Mouse (Mus musculus) adrenal gland, postnatal 10 days (tissue): ENCODE measurements around the gene Cdh4. TPM values are rescaled to one million over a fixed set of nuclear protein-coding genes. Genes with fewer than 3 reads are reported as not detected.

ENCODE experiments used
- DNase-seq: peaks from one replicate; pipeline ENCODE4 v3.0.0; 2021; ENCODE audit warnings: mixed read lengths
- total RNA-seq, 2 experiments: library from RNA; stranded (reverse); gene quantifications; 2 replicates each; pipeline ENCODE4 v1.2.3; 2021

Cdh4 gene
- total RNA-seq, 2 experiments from 2014 or later = 2.8 to 5.2 TPM

DNA sequence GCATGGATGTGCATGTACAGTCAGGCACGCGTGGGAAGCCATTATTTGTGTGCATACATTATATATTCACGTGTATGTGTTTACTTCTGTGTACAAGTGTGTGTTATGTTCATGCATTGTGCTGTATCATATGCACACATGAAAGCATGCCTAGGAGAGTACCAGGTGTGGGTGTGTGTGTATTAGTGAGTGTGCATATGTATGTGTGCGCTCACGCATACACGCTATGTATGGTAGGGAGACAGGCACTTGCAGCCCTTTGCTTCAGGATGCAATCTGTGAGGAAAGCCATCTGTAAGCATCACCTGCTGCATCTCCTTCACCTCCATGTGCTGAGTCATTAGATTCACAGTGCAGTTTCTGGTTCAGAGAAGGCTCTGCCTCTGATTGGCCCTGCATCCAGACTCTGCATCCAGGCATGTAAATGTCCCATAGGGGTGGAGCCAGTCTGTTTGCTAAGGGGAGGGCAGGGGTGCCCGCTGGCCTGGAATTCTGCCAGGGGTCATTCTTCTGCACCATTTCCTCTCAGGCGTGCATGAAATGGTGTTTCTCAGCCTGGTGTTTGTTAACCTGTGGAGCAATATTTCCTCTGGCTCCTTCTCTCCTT, 25.7 kb downstream of the Cdh4 start:
- DNase-seq = no peak

DNA sequence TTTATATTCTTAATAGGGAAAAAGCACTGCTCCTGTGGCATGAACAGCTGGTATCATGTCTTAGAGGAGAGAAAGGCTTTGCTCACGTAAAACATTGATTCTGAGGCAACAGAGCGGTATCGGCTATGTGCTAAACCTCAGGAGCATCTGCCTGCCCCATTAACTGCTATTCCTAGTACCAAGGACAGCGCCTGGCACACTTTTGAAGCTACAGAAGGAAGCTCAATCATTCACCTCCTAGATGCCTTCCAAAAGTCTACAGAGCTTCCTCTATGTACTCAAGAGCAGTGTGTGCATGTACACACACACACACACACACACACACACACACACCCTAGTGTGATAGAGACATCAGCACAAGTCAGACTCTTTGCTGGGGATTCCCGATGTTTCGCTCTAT, 34.4 kb downstream of the Cdh4 start:
- peak; percentile 9 for DNase-seq

DNA sequence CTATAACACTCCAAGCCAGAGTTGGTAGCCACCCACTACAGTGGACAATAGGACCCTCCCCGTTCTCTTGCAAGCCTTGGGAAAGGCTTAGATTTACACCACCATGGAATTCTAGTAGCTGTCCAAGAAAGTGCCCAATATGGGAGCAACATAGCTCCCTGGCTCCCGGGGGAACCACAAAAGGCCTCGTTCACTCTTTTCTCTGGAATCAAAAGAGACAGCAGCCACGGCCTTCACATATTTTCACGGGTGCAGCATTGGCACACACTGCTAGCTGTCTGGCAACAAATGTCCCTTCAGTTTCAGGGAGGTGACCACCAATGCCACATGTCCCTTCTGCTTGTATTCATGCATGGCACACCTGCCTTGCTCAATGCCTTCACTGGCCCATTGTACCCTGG, 38.6 kb downstream of the Cdh4 start:
- DNase-seq = no peak

DNA sequence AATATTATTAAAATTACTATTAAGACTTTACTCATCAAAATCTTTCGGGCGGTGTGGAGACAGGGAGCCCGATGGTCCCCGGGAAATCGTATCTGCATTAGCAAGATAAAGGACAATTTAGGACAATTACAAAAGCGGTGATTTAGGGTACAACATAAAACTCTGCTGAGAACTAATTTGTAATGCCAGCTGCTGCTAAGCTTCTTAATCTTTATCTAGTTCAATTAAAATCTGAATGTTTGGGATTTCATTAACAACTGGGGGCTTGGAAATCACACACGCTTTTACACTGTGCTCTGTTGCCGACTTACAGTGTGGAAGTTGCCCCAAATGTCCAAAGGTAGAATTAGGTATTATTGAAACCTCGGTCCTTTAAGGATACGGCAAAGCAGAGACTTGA, 39.1 kb downstream of the Cdh4 start:
- DNase-seq = no peak

DNA sequence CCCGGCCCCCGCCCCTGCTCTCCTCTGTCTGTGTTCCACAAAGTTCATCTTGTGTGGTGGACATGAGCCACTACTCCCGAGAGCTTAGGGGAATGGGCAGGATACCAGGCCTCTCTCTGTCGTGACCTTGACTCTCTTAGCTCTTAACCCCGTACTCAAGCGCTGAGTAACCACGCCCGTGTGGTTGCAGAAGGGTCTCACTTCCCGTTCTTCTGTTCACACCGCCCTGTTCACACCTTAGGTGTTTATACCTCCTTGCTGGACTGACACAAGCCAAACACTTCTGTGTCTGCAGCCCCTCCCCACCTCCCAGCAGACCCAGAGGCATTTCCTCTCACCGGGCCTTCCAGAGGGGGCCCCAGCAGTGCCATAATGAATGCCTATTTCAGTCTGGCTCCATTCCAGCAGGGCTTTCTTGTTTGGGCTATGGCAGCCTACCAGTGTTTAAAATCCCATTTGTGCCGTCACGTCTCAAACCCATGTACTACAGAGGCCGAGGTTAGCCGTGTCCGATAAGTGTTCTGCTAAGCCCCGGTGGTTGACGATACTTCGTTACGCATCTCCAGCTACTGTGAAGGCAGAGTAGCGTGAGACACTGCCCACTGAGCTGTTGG, 46.4 kb downstream of the Cdh4 start:
- DNase-seq = no peak

DNA sequence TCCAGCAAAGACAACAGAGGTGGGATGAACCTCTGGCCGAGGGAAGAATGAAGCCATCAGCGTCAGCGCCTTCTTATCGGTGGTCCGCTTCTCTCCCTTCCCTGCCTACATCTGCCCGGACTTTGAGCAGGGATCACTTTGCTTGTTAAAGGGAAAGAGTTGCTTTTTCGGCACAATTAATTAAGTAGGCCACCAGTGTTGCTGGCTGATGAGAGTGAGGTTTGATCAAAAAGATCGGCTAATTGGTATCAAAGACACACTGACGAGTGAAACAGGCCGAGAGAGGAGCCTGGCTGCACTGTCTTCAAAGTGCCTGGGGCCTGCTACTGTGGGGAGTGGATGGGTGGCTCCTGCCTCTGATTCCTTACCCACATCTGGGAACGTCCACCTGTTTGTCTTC, 49.7 kb downstream of the Cdh4 start:
- DNase-seq = no peak

DNA sequence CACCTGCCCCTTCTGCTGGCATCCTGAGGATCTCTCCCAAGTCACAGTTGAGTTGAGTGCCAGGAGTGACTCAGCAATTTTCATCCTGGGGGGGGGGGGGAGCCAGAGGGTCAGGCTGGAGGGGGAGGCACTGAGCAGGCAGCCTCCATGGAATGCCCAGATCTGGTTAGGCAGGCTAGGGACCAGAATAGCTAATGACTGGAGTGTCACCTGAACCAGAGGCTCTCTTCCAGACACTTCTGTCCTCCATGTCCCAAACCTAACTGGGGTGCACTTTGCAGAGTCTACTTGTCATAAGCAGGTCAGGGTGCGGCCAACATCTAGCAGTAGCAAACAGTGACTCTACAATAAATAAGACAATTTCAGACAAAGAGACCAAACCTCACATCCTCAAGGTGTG, 52.0 kb downstream of the Cdh4 start:
- DNase-seq = no peak

DNA sequence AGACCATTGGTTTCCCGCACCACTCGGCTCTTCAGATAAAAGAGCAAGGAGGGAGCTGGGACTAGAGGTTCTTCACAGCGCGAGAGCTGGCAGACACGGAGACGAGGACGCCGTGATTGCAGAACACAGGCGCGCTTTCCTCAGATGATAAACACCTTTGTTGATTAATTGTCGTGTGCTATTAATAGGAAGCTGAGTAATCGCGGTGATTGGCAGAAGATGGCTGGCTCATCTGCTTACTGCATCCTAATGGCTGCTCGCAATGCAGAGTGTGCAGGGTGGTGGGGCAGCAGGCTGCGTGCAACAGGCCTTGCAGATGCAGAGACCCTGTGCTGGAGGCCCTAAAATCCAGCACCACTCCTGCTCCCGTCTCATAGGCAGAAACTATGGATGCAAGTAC, 68.2 kb downstream of the Cdh4 start:
- no peak for DNase-seq

DNA sequence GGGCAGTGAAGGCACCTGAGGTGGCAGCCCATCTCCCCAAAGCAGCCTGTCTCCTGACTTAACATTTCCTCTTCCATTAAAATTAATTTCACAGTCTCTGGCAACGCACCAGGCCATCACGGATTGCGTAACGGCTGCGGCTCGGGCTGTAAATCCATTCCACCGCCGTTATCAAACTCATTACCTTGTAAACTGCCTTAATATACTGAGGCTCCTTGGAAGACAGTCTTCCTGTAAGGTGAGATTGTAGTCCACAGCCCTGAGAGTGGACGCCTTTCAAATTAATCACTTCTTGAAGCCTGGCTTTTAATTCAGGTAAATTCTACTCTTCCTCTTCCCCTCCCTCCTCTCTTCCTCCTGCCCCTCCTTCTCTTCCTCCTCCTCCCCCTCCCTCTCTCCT, 74.3 kb downstream of the Cdh4 start:
- DNase-seq = no peak

DNA sequence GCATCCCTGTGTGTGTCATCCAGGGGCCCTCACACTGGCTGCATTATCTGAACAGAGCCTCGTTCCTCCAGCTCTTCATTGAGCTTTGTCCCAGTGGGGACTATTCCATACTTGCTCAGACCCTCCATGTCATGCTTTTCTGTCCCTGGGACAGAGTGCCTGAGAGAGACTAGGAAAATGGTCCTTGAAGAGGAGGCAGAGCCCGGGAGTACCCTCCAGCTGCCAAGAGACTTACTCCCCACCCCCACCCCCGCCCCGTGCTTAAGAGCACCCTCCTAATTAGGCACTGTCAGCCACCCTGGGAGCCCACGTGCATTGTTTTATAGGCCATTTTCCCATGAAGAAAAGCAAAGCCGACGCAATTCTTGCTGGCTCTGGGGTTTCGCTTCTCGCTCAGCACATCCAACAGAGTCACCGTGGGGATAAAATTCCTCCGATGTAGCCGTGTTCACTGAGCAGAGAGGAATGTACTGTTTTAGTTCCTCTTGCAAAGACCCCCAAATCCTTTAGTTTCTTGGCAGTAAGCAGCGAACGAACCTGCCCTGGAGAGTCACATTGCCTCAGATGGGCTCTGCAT, 76.3 kb downstream of the Cdh4 start:
- no peak for DNase-seq

DNA sequence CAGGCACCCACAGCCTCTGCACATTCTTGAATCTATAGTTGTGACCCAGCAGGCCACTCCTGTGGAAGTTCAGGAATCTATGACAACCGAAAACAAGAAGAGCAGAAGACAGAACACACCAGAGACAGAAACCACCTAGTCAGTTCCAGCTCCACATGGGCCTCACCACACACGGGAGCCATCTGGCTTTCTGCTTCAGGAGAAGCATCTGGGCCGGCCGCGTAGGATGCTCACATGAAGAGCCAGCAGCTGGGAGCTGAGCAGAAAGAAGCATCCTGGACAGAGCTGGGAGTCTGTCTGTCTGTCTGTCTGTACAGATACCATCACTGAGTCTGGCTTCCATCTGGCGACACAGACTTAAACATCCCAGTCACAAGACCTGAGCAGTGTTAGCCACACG, 76.9 kb downstream of the Cdh4 start:
- DNase-seq = no peak

DNA sequence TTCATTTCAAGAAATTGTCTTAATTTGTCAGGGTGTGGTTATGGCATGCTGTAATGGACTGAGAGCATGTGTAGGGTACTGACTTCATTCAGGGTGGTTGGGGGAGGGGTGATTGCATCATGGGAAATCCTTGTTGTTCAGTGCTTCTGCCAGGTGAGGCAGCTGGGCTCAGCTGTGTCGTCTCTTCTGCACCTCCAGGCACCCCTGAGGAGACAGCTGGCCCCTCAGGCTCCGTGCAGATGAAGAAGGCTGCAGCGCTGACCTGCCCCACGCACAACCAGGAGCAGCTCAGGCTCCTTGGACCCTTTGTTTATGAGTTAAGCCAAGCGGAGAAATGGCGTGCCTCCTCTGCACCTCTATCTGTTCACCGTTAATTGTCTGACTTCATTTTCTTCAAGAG, 77.7 kb downstream of the Cdh4 start:
- no peak for DNase-seq

DNA sequence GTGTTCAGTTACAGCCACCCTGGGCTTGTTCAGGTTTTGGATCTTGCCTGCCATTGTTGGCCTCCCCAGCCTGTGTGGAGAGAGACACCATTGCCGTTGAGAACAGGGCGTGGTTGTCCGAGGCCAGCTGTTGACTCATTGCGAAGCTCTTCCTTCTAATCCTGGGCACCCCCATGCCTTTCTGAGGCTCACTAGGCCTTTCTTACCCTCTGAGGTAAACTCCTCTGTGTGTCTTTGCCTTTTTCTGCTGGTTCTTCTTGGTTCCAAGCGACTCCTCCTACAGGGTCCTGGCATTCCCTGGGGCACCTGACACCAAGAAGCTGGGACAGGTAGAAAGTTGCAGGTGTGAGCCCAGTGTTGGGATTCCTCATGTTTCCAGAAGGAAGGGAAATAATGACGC, 78.7 kb downstream of the Cdh4 start:
- no peak for DNase-seq

DNA sequence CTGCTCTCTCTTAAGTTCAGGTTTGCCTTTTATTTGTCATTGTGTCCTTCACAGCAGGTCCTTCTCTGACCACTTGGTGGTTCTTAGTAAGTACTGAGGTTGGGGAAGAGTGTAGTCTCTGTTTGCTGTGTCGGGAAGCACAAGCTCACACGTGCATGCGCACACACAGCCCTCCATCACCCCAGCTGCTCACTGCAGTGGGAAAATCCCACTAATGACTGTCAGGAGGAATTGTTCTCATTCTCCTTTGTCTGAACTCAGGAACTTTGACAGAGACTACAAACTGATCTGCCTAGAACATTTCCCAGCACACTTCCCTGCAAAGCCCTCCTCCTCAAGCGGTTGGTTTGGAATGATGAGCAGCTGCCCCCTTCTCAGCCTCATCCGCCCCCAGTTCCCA, 79.2 kb downstream of the Cdh4 start:
- no peak for DNase-seq

DNA sequence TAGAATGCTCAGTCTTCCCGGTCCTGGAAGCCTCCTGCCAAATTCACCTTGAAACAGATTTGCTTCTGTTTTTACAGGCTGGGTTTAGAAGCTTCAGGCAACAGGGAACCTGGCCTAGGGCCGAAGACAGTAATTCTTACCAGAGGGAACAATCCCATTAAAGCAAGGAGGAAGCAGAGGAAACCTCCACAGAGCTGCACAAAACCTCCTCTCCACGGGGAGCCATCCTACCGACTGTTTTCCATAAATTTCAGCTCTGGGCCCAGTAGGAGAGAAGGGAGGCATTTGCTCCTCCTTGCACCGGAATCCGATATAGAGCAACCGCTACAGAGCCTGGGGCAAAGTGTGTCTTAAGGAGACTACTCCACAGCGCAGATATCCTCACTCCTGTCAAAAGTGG, 79.9 kb downstream of the Cdh4 start:
- no peak for DNase-seq

DNA sequence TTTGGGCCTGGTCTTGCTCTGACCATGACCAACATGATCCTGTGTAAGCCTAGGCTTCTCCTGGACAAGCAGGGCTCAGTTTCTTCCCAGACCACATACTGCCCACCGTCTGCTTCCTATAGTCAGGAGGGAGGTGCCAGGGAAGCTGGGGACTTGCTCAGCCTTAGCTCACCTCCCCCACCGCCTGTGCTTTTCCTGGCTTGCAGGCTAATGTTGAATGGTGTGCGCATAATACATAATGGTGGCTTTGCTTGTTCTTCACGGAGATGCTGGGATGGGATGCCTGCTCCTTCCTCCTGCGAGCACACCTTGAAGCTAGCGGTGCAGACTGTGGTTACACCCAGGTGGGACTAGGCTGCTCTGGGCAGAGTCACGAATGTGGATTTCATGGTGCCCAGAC, 84.7 kb downstream of the Cdh4 start:
- no peak for DNase-seq

DNA sequence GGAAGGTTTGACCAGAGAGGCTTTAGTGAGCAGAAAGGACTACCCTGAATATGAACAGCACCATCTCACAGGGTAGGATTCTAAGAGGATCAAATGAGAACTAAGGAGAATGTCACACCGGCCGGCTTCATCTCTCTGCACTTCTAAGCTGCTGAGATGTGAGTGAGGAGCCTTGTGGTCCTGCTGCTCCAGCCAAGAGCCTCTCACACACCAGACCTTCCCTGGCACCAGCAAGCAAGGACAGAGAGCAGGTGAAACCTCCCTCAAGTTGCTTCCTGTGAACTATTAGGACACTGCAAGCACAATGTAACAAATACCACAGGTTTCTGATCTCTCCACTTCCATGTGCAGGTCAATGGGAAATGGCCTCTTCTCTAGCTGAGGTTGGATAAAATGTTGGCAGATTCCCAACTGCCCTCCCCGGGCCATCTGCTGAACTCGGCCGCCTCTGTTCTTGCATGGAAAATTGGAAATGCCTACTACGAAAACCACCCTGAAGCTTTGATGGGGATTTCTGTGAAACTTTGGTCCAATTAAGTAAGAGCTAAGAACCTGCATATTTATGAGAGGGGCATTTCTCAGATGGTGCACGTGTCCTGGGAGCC, 88.3 kb downstream of the Cdh4 start:
- DNase-seq = no peak

DNA sequence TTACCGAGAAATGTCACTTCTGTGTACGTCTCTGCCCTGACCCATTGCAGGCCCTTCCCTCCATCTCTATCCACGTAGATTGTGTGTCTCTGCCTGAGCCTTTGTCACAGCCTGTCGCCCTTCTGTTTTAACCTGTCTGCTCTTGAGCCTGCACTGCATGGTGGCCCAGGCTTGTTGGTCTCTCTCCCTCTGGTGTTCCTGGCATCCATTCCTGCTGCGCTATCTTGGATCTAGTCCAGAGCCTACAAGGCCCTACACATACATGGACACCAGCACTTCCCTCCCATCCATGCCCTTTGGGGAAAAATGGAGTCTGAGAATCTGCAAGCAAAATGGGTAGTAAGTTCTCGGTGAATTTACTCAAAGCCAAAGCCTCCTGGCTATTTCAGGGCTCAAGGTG, 91.0 kb downstream of the Cdh4 start:
- DNase-seq = no peak

DNA sequence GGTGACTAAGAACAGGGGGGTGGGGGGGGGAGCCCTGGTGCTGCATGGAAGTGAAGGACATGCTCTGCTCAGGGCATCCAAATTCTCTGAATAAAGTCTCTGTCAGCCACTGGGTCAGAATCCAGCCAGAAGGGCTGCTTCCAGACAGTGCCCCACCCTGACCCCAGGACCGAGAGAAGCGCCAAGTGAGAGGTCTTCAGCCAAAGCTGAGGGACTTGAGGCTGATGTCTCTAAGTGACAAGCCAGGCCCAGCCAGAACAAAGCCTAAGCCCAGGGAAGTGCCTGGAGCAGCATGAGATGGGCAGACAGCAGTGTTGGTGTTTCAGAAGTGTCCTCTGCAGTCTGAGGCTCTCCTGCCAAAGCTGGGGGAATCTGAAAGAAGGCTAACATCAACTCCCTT, 91.7 kb downstream of the Cdh4 start:
- DNase-seq = no peak

DNA sequence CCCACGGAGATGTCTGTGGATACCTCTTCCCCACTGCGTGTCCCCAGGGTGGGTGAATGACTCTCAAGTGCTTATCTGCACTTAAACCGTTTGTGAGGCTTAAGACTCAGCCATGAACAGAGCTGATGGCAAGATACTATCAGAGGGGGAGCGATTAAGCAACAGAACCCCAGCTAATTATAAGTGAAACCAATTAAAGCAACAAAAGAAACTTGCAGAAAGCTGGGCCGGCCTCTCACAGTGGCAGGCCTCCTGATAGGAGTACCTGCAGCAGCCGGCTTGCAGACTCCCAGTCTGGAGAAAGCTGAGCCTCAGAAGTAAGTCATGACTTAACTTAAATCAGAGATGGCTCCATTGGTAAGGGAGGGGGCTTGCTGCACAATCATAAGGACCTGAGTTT, 93.0 kb downstream of the Cdh4 start:
- DNase-seq = no peak

DNA sequence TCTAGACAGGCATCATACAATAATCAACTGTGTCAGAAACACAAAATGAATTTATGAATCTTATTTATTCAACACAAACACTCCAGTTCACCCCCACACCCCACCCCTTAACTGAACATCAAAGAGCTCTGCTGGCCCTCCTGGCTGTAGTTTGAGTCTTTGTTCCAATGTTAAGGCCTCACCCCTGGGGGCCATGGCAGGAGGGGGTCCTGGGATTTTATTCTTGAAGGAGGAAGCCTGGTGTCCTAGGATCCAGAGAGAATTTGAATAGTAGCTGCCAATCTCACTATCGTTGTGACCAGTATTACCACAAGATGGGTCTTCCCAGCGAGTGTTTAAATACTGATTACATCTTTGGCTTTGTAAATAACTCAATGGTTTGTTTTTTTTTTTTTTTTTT, 94.5 kb downstream of the Cdh4 start:
- DNase-seq = no peak

DNA sequence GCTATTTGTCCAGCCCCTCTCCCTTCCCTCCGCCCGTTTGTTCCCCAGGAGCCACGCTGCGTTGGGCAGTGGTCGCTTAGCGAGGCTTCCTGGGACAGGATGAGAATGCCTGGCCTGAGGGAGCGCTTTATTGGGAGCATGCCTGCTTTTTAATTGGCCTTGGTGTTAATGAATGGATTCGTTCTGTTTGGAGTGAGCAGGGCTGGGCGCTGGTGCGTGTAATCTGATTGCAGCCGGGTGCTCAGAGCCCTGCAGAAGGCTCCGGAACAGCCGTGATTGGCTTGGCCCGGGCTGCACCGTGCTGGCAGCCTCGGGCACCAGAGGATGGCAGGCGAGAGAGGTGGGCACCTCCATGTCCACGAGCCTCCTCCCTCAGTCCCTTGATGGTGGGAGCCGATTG, 95.2 kb downstream of the Cdh4 start:
- DNase-seq = no peak

DNA sequence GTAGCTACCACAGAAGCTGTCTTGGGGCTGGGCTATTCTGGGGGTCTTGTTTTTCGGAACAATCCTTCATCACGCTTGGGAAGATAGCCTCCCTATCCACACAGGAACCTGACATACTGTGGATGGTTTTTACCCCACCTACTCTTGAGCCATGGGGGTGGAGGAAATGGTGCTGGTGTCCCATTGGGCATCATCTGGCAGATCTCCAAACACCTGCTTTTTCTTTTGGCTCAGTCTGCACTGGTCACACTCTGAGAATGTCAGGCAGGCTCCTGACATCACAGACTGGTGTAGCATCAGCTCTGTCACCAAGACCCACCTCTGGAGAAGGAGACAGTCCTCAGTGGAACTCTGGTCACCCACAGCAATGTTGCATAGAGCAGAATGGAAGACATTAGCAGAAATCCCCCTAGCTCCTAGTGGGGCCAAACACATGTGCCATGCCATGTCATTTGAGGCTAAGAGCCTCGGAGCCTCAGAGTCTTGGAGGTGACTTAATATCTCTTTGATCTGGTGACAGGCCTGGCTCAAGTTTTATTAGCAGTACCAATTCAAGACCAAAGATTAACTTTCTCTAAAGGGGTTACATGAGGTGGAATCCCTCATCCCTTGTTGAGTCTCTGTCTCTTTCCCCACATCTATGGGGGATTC, 95.7 kb downstream of the Cdh4 start:
- DNase-seq = no peak

DNA sequence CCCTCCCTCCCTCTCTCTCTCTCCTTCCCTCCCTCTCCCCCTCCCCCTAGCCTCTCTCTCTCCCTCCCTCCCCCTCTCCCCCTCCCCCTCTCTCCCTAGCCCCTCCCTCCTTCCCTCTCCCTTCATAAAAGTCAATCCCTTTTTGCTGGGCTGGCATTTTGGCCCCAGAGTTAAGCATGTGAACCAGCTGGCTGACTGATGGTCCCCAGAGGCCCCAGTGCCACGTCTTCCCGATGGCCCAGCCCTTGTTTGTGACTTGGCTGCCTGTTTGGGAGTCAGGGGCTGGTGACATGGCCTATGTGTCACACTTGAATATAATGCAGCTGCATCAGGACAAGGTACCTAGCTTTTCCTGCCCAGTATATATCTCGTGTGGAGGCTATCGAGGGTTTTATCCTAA, 96.3 kb downstream of the Cdh4 start:
- DNase-seq = peak; percentile 16
